Mouse (Mus musculus): ENCODE results near the gene Cd79b.

DNA sequence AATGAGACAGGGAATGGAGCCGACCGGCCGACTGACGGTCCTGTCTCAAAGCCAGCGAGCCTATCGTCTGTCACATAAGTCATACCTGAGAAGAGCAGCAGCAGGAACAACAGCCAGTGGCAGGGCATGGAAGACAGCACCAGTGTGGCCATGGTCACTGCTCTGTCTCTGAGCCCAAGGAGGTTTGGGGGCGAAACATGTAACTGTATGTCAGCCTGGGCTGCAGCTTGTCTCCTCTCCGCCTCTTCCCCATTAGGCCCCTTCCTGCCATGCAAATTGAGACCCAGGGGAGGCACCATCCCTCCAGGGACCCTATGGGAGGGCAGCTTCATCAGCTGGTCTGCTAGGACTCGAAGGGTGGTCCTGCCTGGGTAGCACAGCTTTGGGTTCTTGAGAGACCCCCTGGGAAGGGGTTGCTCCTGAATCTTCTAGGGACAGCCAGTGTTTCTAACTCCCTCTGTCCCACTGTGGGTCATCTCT lies at the start of gene Cd79b:
- TF ChIP-seq CTCF (IDR thresholded peaks at IDR 0.05; ENCODE audit: low read depth, low read length) (no peak), POLR2A (IDR thresholded peaks at IDR 0.05; ENCODE audit: borderline replicate concordance, low read depth, low read length) (no peak)
